Mouse (Mus musculus) colon, adult 2 months (tissue): ENCODE measurements around the gene Fam178b. TPM values are rescaled to one million over a fixed set of nuclear protein-coding genes. Genes with fewer than 3 reads are reported as not detected.

Experiments used
- polyA plus RNA-seq: library from polyadenylated mRNA; depleted of rRNA; stranded (reverse); fragments of >200 nt; gene quantifications from 2 replicates; pipeline ENCODE4 v1.2.3, GENCODE M21; 2012; rRNA removed

Gene Fam178b
- polyA plus RNA-seq: 1.5 and 1.8 TPM in 2 replicates

DNA sequence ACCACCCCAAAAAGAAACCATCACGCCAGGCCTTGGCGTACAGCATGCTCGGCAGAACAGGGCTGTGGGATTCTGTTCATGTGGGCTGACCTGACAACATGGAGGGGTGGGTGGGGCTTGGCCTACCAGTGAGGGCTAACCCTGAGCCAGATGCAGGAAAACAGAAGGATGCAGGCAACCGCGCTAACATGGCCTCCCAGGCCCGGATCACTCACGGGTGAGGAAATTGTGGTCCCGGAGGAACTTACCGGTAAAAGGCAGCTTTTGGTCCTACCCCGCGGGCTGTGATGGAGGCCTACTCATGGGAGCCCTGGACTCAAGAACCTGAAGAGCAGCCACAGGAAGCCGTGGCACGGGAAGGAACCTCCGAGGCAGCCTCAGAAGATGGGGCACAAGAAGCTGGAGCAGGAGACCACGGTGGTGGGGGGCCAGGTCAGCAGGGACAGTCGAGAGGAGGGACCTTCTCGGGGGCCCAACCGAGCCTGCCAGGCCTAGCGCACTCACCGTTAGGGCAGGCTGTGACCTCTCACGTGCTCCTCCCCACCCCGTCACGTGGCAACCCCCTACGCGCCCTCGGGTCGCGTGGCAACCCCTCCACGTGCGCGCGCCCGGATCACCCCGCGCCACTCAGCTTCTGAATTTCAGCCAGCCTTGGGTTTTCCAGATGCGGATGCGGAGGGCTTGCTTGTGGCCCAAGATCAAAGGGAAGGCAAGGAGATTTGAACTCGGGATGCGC is at the start of gene Fam178b:
Gene Fam178b (minus strand): TSS at position 564 of the 736 bp plus-strand sequence.

DNA sequence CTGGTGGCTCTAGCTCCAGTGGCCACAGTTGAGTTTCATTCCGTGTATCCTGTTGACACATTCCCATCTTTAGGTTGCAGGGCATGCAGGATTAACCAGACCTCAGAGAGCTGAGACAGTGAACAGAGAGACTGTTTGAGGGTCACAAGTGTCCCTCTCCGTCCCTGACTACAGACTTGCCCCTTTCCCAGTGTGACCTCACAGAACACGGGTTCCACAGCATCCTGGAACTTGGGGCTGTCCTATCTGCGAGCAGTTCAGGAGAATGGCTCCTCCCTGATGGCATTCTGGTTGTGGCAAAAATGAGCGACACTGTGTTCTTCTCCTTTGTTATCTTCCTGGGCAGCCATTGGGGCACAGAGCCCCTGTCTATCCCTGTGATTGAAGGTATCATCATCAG is 31.3 kb upstream of the Fam178b start, which contains the start of gene Actr1b:
Gene Actr1b (minus strand): TSS at position 112 of the 400 bp plus-strand sequence.

DNA sequence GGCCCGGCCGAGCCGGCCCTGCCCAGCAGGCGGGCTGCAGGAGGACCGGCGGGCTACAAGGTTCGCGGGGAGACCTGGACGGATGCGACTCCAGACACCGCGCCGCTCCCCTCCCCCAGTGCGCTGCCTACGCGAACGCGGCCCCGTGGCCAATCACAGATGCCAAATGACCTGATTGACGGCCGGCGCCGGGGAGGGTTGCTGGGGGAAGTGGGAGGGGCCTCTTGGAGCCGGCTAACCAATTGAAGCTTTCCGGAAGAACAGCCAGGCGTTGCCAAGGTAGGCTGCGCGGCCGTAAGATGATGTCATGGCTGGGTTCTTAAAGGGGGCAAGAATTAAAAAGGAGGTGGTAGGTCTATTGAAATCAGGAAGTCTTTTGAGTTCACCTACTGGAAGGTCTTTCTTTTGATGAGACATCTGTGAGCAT is 26.9 kb upstream of the Fam178b start, which contains the start of gene 4933424G06Rik:
Gene 4933424G06Rik (plus strand): TSS at position 296 of the 427 bp plus-strand sequence.

DNA sequence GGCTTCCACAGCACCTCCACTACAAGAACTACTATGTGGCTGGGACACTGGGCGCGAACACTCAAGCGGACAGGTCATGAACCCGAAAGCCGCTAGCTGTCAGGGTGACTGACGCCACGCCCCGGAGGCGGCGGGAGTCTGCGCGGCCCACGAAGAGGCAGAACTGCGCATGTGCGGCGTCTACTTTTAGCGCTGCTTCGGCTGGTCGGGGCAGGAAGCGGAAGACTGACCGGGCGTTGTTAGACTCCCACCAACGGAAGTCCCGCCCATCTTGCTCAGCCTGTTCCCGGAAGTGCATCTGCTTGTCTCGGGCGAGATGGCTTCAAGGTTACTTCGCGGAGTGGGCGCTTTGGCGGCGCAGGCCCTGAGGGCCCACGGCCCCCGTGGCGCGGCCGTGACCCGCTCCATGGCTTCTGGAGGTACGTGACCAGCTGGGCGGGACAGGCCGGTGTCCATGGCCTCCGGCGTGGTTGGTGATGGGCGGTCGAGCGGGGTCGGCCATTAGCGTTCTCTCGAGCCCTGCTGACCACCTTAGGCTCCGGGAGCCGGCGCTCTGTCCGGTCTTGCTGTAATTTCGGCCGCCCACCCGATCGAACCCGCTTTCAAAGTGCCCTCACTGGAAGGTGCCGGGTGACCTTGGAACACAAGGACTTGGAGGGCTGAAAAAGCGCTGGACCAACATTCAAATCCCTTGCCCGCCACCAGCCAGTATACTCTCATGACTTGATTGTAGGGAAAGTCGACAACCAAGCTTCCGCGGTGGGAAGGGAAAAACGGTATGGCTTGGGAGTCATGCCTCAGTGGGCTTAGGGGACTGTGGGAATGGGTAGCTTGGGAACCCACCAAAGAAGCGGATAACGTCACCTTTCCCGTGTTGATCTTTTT is 8.5 kb upstream of the Fam178b start, which contains the start of gene Cox5b:
Gene Cox5b (plus strand): TSS at position 179 of the 885 bp plus-strand sequence.

DNA sequence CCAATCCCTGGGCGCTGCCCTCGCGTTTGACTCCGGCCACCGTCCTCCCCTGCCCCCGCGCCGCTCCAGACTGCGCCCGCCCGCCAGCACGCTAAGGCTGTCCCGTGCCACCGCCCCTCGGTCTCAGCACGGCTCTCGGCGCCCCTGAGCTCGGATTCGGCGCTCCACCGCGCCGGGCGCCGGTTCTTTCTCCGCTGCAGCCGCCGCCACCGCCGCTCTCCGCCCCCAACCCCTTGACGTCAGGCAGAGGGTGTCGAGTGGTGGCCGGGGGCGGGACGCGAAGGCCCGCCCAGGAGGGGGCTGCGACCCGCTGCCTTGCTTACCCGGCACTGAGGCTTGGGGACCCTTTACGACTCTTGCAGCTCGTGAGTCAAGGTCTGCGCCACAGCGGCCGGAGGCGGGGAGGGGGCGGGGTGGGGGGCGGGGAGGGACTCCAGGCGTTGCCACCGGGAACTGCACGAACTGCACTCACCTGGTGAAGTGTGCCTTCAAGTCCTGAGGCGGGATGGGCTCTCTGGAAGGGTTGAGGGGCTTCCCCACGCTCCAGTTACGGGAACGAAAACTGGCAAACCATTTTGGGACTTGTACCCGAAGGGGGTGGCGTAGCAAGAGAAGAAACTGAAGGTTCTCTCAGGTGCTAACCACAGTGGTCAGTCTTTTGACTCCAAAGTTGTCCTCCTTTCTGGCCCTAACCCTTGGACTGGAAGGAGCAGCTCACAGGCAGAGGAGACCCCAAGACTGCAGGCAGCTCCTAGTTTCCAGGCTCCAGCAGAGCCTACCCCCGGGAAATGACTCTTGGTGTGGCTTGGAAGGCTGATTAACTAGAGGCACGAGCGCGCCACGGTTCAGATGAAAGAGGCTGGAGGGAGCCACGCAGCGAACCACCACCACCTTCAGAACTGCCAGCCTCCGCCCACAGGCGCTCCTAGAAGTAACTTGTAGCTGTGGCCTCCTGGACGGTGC is 124.7 kb downstream of the Fam178b start, which contains the start of gene Sema4c:
Gene Sema4c (minus strand): TSS at position 319 of the 963 bp plus-strand sequence.

DNA sequence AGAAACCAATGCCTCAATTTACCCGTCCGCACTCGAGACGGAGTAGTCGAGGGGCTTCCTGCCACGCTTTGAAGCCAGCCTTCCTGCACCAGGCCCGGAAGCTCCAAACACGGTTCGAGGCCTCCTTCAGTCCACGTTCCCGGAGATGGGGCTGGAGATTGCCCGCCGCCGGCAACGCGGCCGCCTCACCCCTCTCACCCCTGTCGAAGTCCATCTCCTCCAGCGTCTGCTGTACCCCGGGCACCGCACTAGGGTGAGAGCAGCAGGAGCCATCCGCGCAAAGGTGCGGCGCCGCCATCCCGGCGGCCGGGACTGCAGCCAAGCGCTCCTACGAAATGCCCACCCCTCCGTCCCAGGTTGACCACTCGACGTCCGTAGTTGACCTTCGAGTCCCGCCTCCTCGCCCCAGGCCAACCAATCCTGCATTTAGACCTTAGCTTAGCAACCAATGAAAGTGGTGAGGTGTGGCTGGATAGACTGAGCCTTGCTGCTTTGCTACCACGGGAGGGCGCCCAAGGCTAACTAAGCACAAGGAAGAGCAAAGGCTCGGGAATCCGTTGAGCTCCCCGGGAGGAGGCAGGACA is 136.0 kb downstream of the Fam178b start, which contains the start of gene Ankrd39:
Gene Ankrd39 (minus strand): TSS at position 558 of the 584 bp plus-strand sequence.

DNA sequence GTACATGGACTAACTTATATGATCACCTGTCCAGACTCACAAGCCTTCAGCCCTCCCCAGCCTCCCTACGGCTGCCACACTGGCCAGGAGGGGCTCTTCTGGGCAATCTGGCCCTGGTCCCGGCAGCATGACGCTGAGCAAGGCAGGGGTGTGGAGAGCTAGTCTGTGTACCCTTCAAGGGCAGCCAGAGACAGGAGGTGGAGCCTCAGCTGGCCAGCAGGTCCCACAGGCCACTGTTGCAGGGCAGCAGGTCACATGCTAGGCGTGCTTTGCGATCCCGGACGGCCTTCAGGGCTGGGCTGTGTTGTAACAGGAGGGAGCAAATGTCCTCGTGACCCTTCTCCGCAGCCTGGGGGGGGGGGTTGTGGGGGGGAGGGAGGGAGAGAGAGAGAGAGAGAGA is 143.8 kb downstream of the Fam178b start, which contains the start of gene Gm42417:
Gene Gm42417 (minus strand): TSS at position 244 of the 400 bp plus-strand sequence.

DNA sequence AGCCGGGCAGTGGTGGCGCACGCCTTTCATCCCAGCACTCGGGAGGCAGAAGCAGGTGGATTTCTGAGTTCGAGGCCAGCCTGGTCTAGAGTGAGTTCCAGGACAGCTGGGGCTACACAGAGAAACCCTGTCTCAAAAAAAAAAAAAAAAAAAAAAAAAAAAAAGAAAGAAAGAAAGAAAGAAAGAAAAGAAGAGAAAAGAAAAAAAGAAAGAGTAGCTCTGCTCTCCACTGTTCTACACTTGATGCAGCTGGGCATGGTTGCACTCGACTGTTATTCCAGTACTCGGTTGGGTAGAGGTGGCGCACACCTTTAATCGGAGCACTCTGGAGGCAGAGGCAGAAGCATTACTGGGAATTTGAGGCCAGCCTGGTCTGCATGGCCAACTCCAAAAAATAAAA is 146.2 kb downstream of the Fam178b start, which contains the start of gene Ankrd23:
Gene Ankrd23 (minus strand): TSS at position 101 of the 400 bp plus-strand sequence.

Other genes starting within 250 kb of the Fam178b start
- gene Lman2l, start 237.9 kb downstream of the Fam178b start, polyA plus RNA-seq: 8.3 and 9.2 TPM in 2 replicates
- gene Cnnm4, start 211.6 kb downstream of the Fam178b start, polyA plus RNA-seq: 209 and 224 TPM in 2 replicates
- 30.6 and 31.2 TPM in 2 replicates for gene Cnnm3, start 171.3 kb downstream of the Fam178b start, polyA plus RNA-seq
- gene Ankrd23, start 146.3 kb downstream of the Fam178b start, polyA plus RNA-seq: 14.0 and 16.0 TPM in 2 replicates
- not detected in 2 replicates for gene Gm42417, start 143.8 kb downstream of the Fam178b start, polyA plus RNA-seq
- gene Ankrd39, start 135.7 kb downstream of the Fam178b start, polyA plus RNA-seq: 23.2 and 24.1 TPM in 2 replicates
- gene Sema4c, start 124.8 kb downstream of the Fam178b start, polyA plus RNA-seq: 11.5 and 11.7 TPM in 2 replicates
- 927 and 1,094 TPM in 2 replicates for gene Cox5b, start 8.3 kb upstream of the Fam178b start, polyA plus RNA-seq
- not detected in 2 replicates for gene 4933424G06Rik, start 27.0 kb upstream of the Fam178b start, polyA plus RNA-seq
- 181 and 201 TPM in 2 replicates for gene Actr1b, start 31.2 kb upstream of the Fam178b start, polyA plus RNA-seq
- gene Zap70, start 78.6 kb upstream of the Fam178b start, polyA plus RNA-seq: 2.6 and 3.7 TPM in 2 replicates